Mouse (Mus musculus) liver, postnatal 0 days (tissue): ENCODE data around the gene Psenen.

Experiments used
- CTCF ChIP-seq: sonication (generic); IDR thresholded peaks from 2 replicates; pipeline ENCODE4 v1.5.1; 2016; ENCODE audit warnings: antibody characterized with exemption, low read depth
- EP300 ChIP-seq: IDR thresholded peaks from 2 replicates; pipeline ENCODE4 v1.6.1; 2016; ENCODE audit warnings: antibody characterized with exemption, low read depth, mild to moderate bottlenecking

GRCm38 (mm10) chr7:30553021-30553589 is 10.3 kb downstream of the Psenen start:
- TF ChIP-seq EP300 (no peak), CTCF (no peak)
